30 mouse cellular contexts compared by ENCODE assay signal in genomic region chr10:107251271-107251670, GRCm38 (mm10).
"Had no signal": no experiment of that assay in that cellular context is flagged by ENCODE, and none has a peak within 500 bp of the region (broad histone marks: within the 10 kb centered on the region; RNA-seq: fewer than 3 reads in every experiment).

No protein-coding gene starts in this region.

- H3K27ac ChIP-seq: gastrocnemius, adult 2 months; heart, adult 2 months; heart, embryonic 13.5 days; heart, embryonic 15.5 days; hindbrain, embryonic 10.5 days; hindbrain, embryonic 12.5 days; hindbrain, embryonic 14.5 days; intestine, embryonic 15.5 days; layer of hippocampus, adult 2 months; left cerebral cortex, adult 2 months; limb, embryonic 10.5 days; limb, embryonic 12.5 days; liver, embryonic 13.5 days; liver, embryonic 15.5 days had no signal

- H3K4me2 ChIP-seq: heart, embryonic 11.5 days; heart, embryonic 13.5 days; heart, embryonic 15.5 days; hindbrain, embryonic 12.5 days; hindbrain, embryonic 14.5 days; intestine, embryonic 15.5 days; limb, embryonic 12.5 days; liver, embryonic 11.5 days; liver, embryonic 13.5 days; liver, embryonic 15.5 days had no signal

- H3K4me1 ChIP-seq: heart, embryonic 13.5 days; heart, embryonic 15.5 days; hindbrain, embryonic 10.5 days; hindbrain, embryonic 12.5 days; intestine, embryonic 15.5 days; limb, embryonic 10.5 days; limb, embryonic 12.5 days; liver, embryonic 13.5 days; liver, embryonic 15.5 days had no signal

- H3K9me3 ChIP-seq: heart, embryonic 13.5 days; heart, embryonic 15.5 days; hindbrain, embryonic 10.5 days; hindbrain, embryonic 12.5 days; intestine, embryonic 15.5 days; limb, embryonic 10.5 days; limb, embryonic 12.5 days; liver, embryonic 13.5 days; liver, embryonic 15.5 days had no signal

- H3K36me3 ChIP-seq: heart, embryonic 13.5 days; heart, embryonic 15.5 days; hindbrain, embryonic 10.5 days; hindbrain, embryonic 12.5 days; intestine, embryonic 15.5 days; limb, embryonic 10.5 days; limb, embryonic 12.5 days; liver, embryonic 13.5 days; liver, embryonic 15.5 days had no signal

- H3K4me3 ChIP-seq: gastrocnemius, adult 2 months; heart, adult 2 months; heart, embryonic 13.5 days; heart, embryonic 15.5 days; hindbrain, embryonic 10.5 days; hindbrain, embryonic 12.5 days; intestine, embryonic 15.5 days; layer of hippocampus, adult 2 months; left cerebral cortex, adult 2 months; limb, embryonic 10.5 days; limb, embryonic 12.5 days; liver, embryonic 13.5 days; liver, embryonic 15.5 days had no signal

- H3K9ac ChIP-seq: heart, embryonic 13.5 days; heart, embryonic 15.5 days; hindbrain, embryonic 12.5 days; hindbrain, embryonic 14.5 days; intestine, embryonic 15.5 days; limb, embryonic 12.5 days; liver, embryonic 13.5 days; liver, embryonic 15.5 days had no signal

- H3K27me3 ChIP-seq: heart, embryonic 13.5 days; heart, embryonic 15.5 days; hindbrain, embryonic 12.5 days; intestine, embryonic 15.5 days; limb, embryonic 12.5 days; liver, embryonic 13.5 days; liver, embryonic 15.5 days had no signal

- ATAC-seq: hindbrain, embryonic 16.5 days; inflammation-experienced regulatory T-cells, adult 6 months; intestine, embryonic 15.5 days; intestine, postnatal 0 days had no signal

- DNase-seq: gastrocnemius, adult 2 months; gastrocnemius, postnatal 10 days; gastrocnemius, postnatal 25 days; heart, adult 11 months; heart, adult 2 months; heart, postnatal 14 days; heart, postnatal 36 days; kidney, adult 18-20 months; kidney, adult 8-10 months; kidney, postnatal 10 days; kidney, postnatal 25 days; kidney, postnatal 4 days; liver; liver, embryonic 13.5 days had no signal
